Mouse (Mus musculus): ENCODE results near the gene Entpd8. TPM values are rescaled to one million over a fixed set of nuclear protein-coding genes. Genes with fewer than 3 reads are reported as not detected.

Entpd8 gene
- 0.26 and 0.53 TPM in 2 replicates for polyA plus RNA-seq (2014; fragmentation: Nextera tagmentation; extraction: Ambion mirVana)

- Histone ChIP-seq H3K9me3 (ENCODE audit: control insufficient read depth, low read depth, low read length) (no peaks in the 10 kb centered on the region), H3K36me3 (ENCODE audit: control insufficient read depth, insufficient read depth, low read length) (no peaks in the 10 kb centered on the region), H3K27me3 (ENCODE audit: control insufficient read depth, insufficient read depth, low read length) (no peaks in the 10 kb centered on the region), H3K4me2 (replicated peaks; ENCODE audit: low read depth, low read length) (no peak within 1 kb of the TSS), H3K9ac (replicated peaks; ENCODE audit: low read depth, low read length) (no peak within 1 kb of the TSS), H3K27ac (ENCODE audit: low read length) (no peak within 1 kb of the TSS), H3K4me1 (ENCODE audit: control insufficient read depth, insufficient read depth, low read length) (no peaks in the 10 kb centered on the region), H3K4me3 (ENCODE audit: low read depth, low read length) (no peak within 1 kb of the TSS)
- WGBS = 54% methylated on average over 5 of the region's 5 CpGs
- ATAC-seq (ENCODE audit: insufficient number of reproducible peaks, insufficient read depth, low FRiP score, low read depth) = no peak
Observed at GRCm38 (mm10) chr2:25080076-25080475, at the start of gene Entpd8. Gene Entpd8, plus strand, starts transcription at chr2:25080304.

- Histone ChIP-seq H3K4me1 (ENCODE audit: control insufficient read depth, insufficient read depth, low read length) (no peaks in the 10 kb centered on the region), H3K9ac (replicated peaks; ENCODE audit: low read depth, low read length) (no peak overlapping the region), H3K27ac (ENCODE audit: low read length) (no peak overlapping the region), H3K9me3 (ENCODE audit: control insufficient read depth, low read depth, low read length) (no peaks in the 10 kb centered on the region), H3K4me3 (ENCODE audit: low read depth, low read length) (no peak overlapping the region), H3K27me3 (ENCODE audit: control insufficient read depth, insufficient read depth, low read length) (no peaks in the 10 kb centered on the region), H3K36me3 (ENCODE audit: control insufficient read depth, insufficient read depth, low read length) (no peaks in the 10 kb centered on the region), H3K4me2 (replicated peaks; ENCODE audit: low read depth, low read length) (no peak overlapping the region)
- ATAC-seq (ENCODE audit: insufficient number of reproducible peaks, insufficient read depth, low FRiP score, low read depth) = no peak
- 100% methylated on average over 4 of the region's 4 CpGs for WGBS
Observed at GRCm38 (mm10) chr2:25034994-25035393, 45.1 kb upstream of the Entpd8 start.

GRCm38 (mm10) chr2:25040089-25040488 lies 40.0 kb upstream of the Entpd8 start:
- Histone ChIP-seq H3K9me3 (ENCODE audit: control insufficient read depth, low read depth, low read length) (no peaks in the 10 kb centered on the region), H3K4me1 (ENCODE audit: control insufficient read depth, insufficient read depth, low read length) (no peaks in the 10 kb centered on the region), H3K27ac (ENCODE audit: low read length) (no peak overlapping the region), H3K9ac (replicated peaks; ENCODE audit: low read depth, low read length) (no peak overlapping the region), H3K36me3 (ENCODE audit: control insufficient read depth, insufficient read depth, low read length) (no peaks in the 10 kb centered on the region), H3K27me3 (ENCODE audit: control insufficient read depth, insufficient read depth, low read length) (no peaks in the 10 kb centered on the region), H3K4me2 (replicated peaks; ENCODE audit: low read depth, low read length) (no peak overlapping the region), H3K4me3 (ENCODE audit: low read depth, low read length) (no peak overlapping the region)
- WGBS = 72% methylated on average over 5 of the region's 5 CpGs
- ATAC-seq (ENCODE audit: insufficient number of reproducible peaks, insufficient read depth, low FRiP score, low read depth) = no peak

GRCm38 (mm10) chr2:25050921-25051320 lies 29.2 kb upstream of the Entpd8 start:
- no peak for ATAC-seq (ENCODE audit: insufficient number of reproducible peaks, insufficient read depth, low FRiP score, low read depth)

GRCm38 (mm10) chr2:25051450-25051849 lies 28.7 kb upstream of the Entpd8 start:
- Histone ChIP-seq H3K27me3 (ENCODE audit: control insufficient read depth, insufficient read depth, low read length) (no peaks in the 10 kb centered on the region), H3K4me1 (ENCODE audit: control insufficient read depth, insufficient read depth, low read length) (peaks cover 8% of the 10 kb centered on the region), H3K4me2 (replicated peaks; ENCODE audit: low read depth, low read length) (no peak overlapping the region), H3K36me3 (ENCODE audit: control insufficient read depth, insufficient read depth, low read length) (peaks cover 5% of the 10 kb centered on the region; the same call in 1 of the 2 replicates), H3K9me3 (ENCODE audit: control insufficient read depth, low read depth, low read length) (no peaks in the 10 kb centered on the region), H3K4me3 (ENCODE audit: low read depth, low read length) (no peak overlapping the region), H3K27ac (ENCODE audit: low read length) (no peak overlapping the region), H3K9ac (replicated peaks; ENCODE audit: low read depth, low read length) (no peak overlapping the region)
- ATAC-seq (ENCODE audit: insufficient number of reproducible peaks, insufficient read depth, low FRiP score, low read depth) = no peak
- 85% methylated on average over 8 of the region's 8 CpGs for WGBS

More at GRCm38 (mm10) chr2:25050921-25051320, 29.2 kb upstream of the Entpd8 start:
- Histone ChIP-seq H3K4me3 (ENCODE audit: low read depth, low read length) (no peak overlapping the region), H3K27me3 (ENCODE audit: control insufficient read depth, insufficient read depth, low read length) (no peaks in the 10 kb centered on the region), H3K27ac (ENCODE audit: low read length) (no peak overlapping the region), H3K9ac (replicated peaks; ENCODE audit: low read depth, low read length) (no peak overlapping the region), H3K36me3 (ENCODE audit: control insufficient read depth, insufficient read depth, low read length) (no peaks in the 10 kb centered on the region), H3K9me3 (ENCODE audit: control insufficient read depth, low read depth, low read length) (no peaks in the 10 kb centered on the region), H3K4me2 (replicated peaks; ENCODE audit: low read depth, low read length) (no peak overlapping the region), H3K4me1 (ENCODE audit: control insufficient read depth, insufficient read depth, low read length) (peaks cover 8% of the 10 kb centered on the region)
- WGBS = 84% methylated on average over 7 of the region's 7 CpGs

GRCm38 (mm10) chr2:25053101-25053500 lies 27.0 kb upstream of the Entpd8 start:
- Histone ChIP-seq H3K27ac (ENCODE audit: low read length) (no peak overlapping the region), H3K9ac (replicated peaks; ENCODE audit: low read depth, low read length) (no peak overlapping the region), H3K4me2 (replicated peaks; ENCODE audit: low read depth, low read length) (no peak overlapping the region), H3K27me3 (ENCODE audit: control insufficient read depth, insufficient read depth, low read length) (no peaks in the 10 kb centered on the region), H3K4me3 (ENCODE audit: low read depth, low read length) (no peak overlapping the region), H3K36me3 (ENCODE audit: control insufficient read depth, insufficient read depth, low read length) (peaks cover 10% of the 10 kb centered on the region; the same call in 1 of the 2 replicates), H3K4me1 (ENCODE audit: control insufficient read depth, insufficient read depth, low read length) (peaks cover 8% of the 10 kb centered on the region), H3K9me3 (ENCODE audit: control insufficient read depth, low read depth, low read length) (no peaks in the 10 kb centered on the region)
- WGBS = 92% methylated on average over 6 of the region's 6 CpGs
- no peak for ATAC-seq (ENCODE audit: insufficient number of reproducible peaks, insufficient read depth, low FRiP score, low read depth)

GRCm38 (mm10) chr2:25054221-25055067 lies 25.7 kb upstream of the Entpd8 start, which contains the start of gene Nsmf:
Gene Nsmf, plus strand, starts transcription at chr2:25054355.
- no peak within 1 kb of the TSS for H3K27ac ChIP-seq (ENCODE audit: low read length)
- 5% methylated on average over 47 of the region's 47 CpGs for WGBS
- no peaks in the 10 kb centered on the region for H3K9me3 ChIP-seq (ENCODE audit: control insufficient read depth, low read depth, low read length)
- peak; percentile 90 for ATAC-seq (ENCODE audit: insufficient number of reproducible peaks, insufficient read depth, low FRiP score, low read depth)
- H3K9ac ChIP-seq (replicated peaks; ENCODE audit: low read depth, low read length) = peak within 1 kb of the TSS; percentile 75
- H3K27me3 ChIP-seq (ENCODE audit: control insufficient read depth, insufficient read depth, low read length) = no peaks in the 10 kb centered on the region
- H3K4me1 ChIP-seq (ENCODE audit: control insufficient read depth, insufficient read depth, low read length) = peaks cover 8% of the 10 kb centered on the region
- H3K4me2 ChIP-seq (replicated peaks; ENCODE audit: low read depth, low read length) = peak within 1 kb of the TSS; percentile 86
- H3K4me3 ChIP-seq (ENCODE audit: low read depth, low read length) = peak within 1 kb of the TSS; percentile 72
- H3K36me3 ChIP-seq (ENCODE audit: control insufficient read depth, insufficient read depth, low read length) = peaks cover 10% of the 10 kb centered on the region; the same call in 1 of the 2 replicates

- ATAC-seq (ENCODE audit: insufficient number of reproducible peaks, insufficient read depth, low FRiP score, low read depth) = 0 out of 2 replicates have a peak, but pooled peaks have one; percentile 7
- Histone ChIP-seq H3K4me2 (replicated peaks; ENCODE audit: low read depth, low read length) (peak overlapping the region; percentile 86), H3K9me3 (ENCODE audit: control insufficient read depth, low read depth, low read length) (no peaks in the 10 kb centered on the region), H3K27me3 (ENCODE audit: control insufficient read depth, insufficient read depth, low read length) (no peaks in the 10 kb centered on the region), H3K27ac (ENCODE audit: low read length) (no peak overlapping the region), H3K36me3 (ENCODE audit: control insufficient read depth, insufficient read depth, low read length) (peaks cover 10% of the 10 kb centered on the region; the same call in 1 of the 2 replicates), H3K9ac (replicated peaks; ENCODE audit: low read depth, low read length) (peak overlapping the region; percentile 75; the same call in 1 of the 2 replicates), H3K4me1 (ENCODE audit: control insufficient read depth, insufficient read depth, low read length) (peaks cover 8% of the 10 kb centered on the region), H3K4me3 (ENCODE audit: low read depth, low read length) (peak overlapping the region; percentile 72)
- 57% methylated on average over 2 of the region's 2 CpGs for WGBS
Observed at GRCm38 (mm10) chr2:25055068-25055405, 25.1 kb upstream of the Entpd8 start.
